Mouse (Mus musculus) MEL (cell line): ENCODE measurements around the gene Slc25a29.

Experiments used
- CTCF ChIP-seq, 3 experiments: IDR thresholded peaks in 2 of 3; conservative IDR thresholded peaks in 1 of 3; 2 replicates each; pipeline ENCODE4 v1.5.1; 2011 to 2012; ENCODE audit warnings: low read length in 3 of 3, low read depth in 2 of 3, mild to moderate bottlenecking in 2 of 3, improper control_type of control experiment in 1 of 3, inconsistent platforms in 1 of 3, mixed read lengths in 1 of 3, moderate library complexity in 1 of 3; ENCODE audit not compliant: control insufficient read depth in 1 of 3, insufficient read depth in 1 of 3, poor library complexity in 1 of 3, severe bottlenecking in 1 of 3
- E2F4 ChIP-seq: IDR thresholded peaks from 2 replicates; pipeline ENCODE4 v1.6.1; 2011; ENCODE audit warnings: low read depth, low read length, improper control_type of control experiment, borderline replicate concordance
- MEF2A ChIP-seq: IDR thresholded peaks from 2 replicates; pipeline ENCODE4 v1.6.1; 2014; ENCODE audit warnings: low read depth, mild to moderate bottlenecking, inconsistent platforms, low read length, improper control_type of control experiment; ENCODE audit not compliant: poor library complexity, insufficient replicate concordance, severe bottlenecking; ENCODE audit errors: extremely low read depth
- MXI1 ChIP-seq: IDR thresholded peaks from 2 replicates; pipeline ENCODE4 v1.6.1; 2011; ENCODE audit warnings: mild to moderate bottlenecking, low read depth, low read length, improper control_type of control experiment
- NRF1 ChIP-seq: IDR thresholded peaks from 2 replicates; pipeline ENCODE4 v1.6.1; 2014; ENCODE audit warnings: low read depth, mild to moderate bottlenecking, inconsistent platforms, low read length, improper control_type of control experiment, moderate library complexity; ENCODE audit not compliant: poor library complexity, insufficient read depth, severe bottlenecking
- POLR2AphosphoS5 ChIP-seq: IDR thresholded peaks from 2 replicates; pipeline ENCODE4 v1.6.1; 2012; ENCODE audit warnings: low read depth, borderline replicate concordance, mild to moderate bottlenecking, inconsistent platforms, low read length, moderate library complexity, mixed read lengths
- USF1 ChIP-seq: IDR thresholded peaks from 2 replicates; pipeline ENCODE4 v1.6.1; 2014; ENCODE audit warnings: low read depth, mild to moderate bottlenecking, inconsistent platforms, low read length, improper control_type of control experiment, moderate library complexity
- ZC3H11A ChIP-seq: IDR thresholded peaks from 2 replicates; pipeline ENCODE4 v1.6.1; 2012; ENCODE audit warnings: low read depth, mild to moderate bottlenecking, inconsistent platforms, low read length, improper control_type of control experiment

DNA sequence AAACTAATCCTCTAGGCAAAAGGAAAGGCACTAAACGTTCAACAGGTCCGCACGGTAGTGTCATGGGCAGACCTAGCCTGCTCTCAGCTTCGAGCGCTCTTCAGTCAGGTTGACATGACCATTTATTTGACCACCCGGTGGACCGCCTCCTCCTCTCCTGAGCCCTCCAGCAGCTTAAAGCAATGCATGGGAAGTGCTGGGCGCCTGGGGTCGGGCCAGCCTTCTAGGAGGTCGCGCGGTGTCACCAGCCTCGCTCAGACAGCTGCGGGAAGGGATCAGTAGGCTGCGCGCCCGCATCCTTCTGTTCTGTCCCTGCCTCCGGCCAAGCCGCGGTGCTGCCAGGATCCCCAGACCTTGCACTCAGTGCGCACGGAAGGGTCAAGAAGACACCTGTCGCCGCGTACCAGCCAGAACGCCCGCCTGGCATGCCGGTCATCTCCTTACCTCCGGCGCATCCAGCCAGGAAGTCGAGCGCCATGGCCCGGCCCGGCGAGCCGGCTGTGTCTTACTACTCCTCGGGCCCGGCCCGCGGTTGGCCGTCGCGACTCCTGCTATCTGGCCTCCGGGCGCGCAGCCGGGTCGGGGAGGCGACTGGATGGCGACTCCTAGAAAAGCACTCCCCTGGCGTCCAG, 359 bp downstream of the Slc25a29 start:
- TF ChIP-seq MEF2A, result no peak
- TF ChIP-seq POLR2AphosphoS5, result no peak
- TF ChIP-seq ZC3H11A, result no peak
- no peak for TF ChIP-seq NRF1
- TF ChIP-seq CTCF (IDR thresholded peaks at IDR 0.05 in 2 of 3, conservative IDR thresholded peaks at IDR 0.05 in 1 of 3; ENCODE audit: control insufficient read depth in 1 of 3, insufficient read depth in 1 of 3, low read depth in 2 of 3, low read length in 3 of 3, poor library complexity in 1 of 3, severe bottlenecking in 1 of 3), result no peak
- TF ChIP-seq E2F4, result no peak
- TF ChIP-seq USF1, result no peak
- TF ChIP-seq MXI1, result no peak
